Mouse (Mus musculus) spleen, adult 2 months (tissue): ENCODE measurements at regions not wholly inside any gene's neighbourhood (a gene's known extent, or its start where the extent isn't known, plus 50 kb on each side); places are given as distances from the start of the nearest gene placed in this dataset.

ENCODE experiments used
- DNase-seq, 2 experiments: peaks; one replicate each; pipeline versions ENCODE4 v3.0.0 to v3.0.0-alpha.2; 2012 to 2021; ENCODE audit warnings: low spot score in 2 of 2, low read depth in 1 of 2
- H3K27ac ChIP-seq: fragments of 200-500 bp; 2 replicates; pipeline ENCODE4 v1.5.1; 2012; ENCODE audit warnings: low read length, inconsistent platforms; ENCODE audit not compliant: insufficient read depth
- H3K27me3 ChIP-seq: fragments of 200-500 bp; 2 replicates; pipeline ENCODE4 v1.6.1; 2012; ENCODE audit warnings: mild to moderate bottlenecking, moderate library complexity, low read length, inconsistent platforms; ENCODE audit not compliant: control insufficient read depth, insufficient read depth
- H3K36me3 ChIP-seq: fragments of 200-500 bp; 2 replicates; pipeline ENCODE4 v1.6.1; 2012; ENCODE audit warnings: mild to moderate bottlenecking, low read length, inconsistent platforms; ENCODE audit not compliant: control insufficient read depth, insufficient read depth
- H3K4me1 ChIP-seq: fragments of 200-500 bp; 2 replicates; pipeline ENCODE4 v1.6.1; 2011; ENCODE audit warnings: inconsistent platforms; ENCODE audit not compliant: control insufficient read depth, insufficient read depth, insufficient read length
- H3K4me3 ChIP-seq: fragments of 200-500 bp; 2 replicates; pipeline ENCODE4 v1.5.1; 2011; ENCODE audit warnings: mild to moderate bottlenecking, inconsistent platforms; ENCODE audit not compliant: insufficient read depth, insufficient read length; ENCODE audit errors: extremely low read depth
- CTCF ChIP-seq: fragments of 200-500 bp; IDR thresholded peaks from 2 replicates; pipeline ENCODE4 v1.5.1; 2011; ENCODE audit warnings: mild to moderate bottlenecking, inconsistent platforms; ENCODE audit not compliant: insufficient read depth, insufficient read length, insufficient replicate concordance; ENCODE audit errors: extremely low read depth
- POLR2A ChIP-seq: fragments of 200-500 bp; IDR thresholded peaks from 2 replicates; pipeline ENCODE4 v1.6.1; 2011; ENCODE audit warnings: low read depth, low read length, inconsistent platforms
- WGBS: fragments of 180-500 bp; shearing (Covaris S2); methylation state at CpG from one replicate; pipeline ENCODE4 v1.1.7; 2018; 5-methylcytosine and 5-hydroxymethylcytosine counted together

GRCm38 (mm10) chr8:26718409-26719355 is 258.4 kb upstream of the Zfp703 start:
- Histone ChIP-seq H3K4me3 (no peak overlapping the region), H3K27me3 (no peaks in the 10 kb centered on the region), H3K4me1 (no peaks in the 10 kb centered on the region), H3K27ac (no peak overlapping the region), H3K36me3 (no peaks in the 10 kb centered on the region)
- no peak for DNase-seq
- 84% methylated on average over 11 of the region's 11 CpGs for WGBS
- TF ChIP-seq CTCF: no peak
- TF ChIP-seq POLR2A: no peak

GRCm38 (mm10) chr8:26722766-26723165 is 254.4 kb upstream of the Zfp703 start:
- TF ChIP-seq CTCF (no peak), POLR2A (no peak)
- WGBS: 77% methylated on average over 3 of the region's 3 CpGs

GRCm38 (mm10) chr8:26724628-26725027 is 252.5 kb upstream of the Zfp703 start:
- no peak for TF ChIP-seq CTCF
- no peak for TF ChIP-seq POLR2A
- H3K27ac ChIP-seq: no peak overlapping the region
- no peaks in the 10 kb centered on the region for H3K4me1 ChIP-seq
- WGBS: 82% methylated on average over 5 of the region's 5 CpGs
- no peaks in the 10 kb centered on the region for H3K36me3 ChIP-seq
- no peaks in the 10 kb centered on the region for H3K27me3 ChIP-seq
- DNase-seq: no peak
- H3K4me3 ChIP-seq: no peak overlapping the region

More at GRCm38 (mm10) chr8:26722766-26723165, 254.4 kb upstream of the Zfp703 start:
- no peak overlapping the region for H3K27ac ChIP-seq
- no peaks in the 10 kb centered on the region for H3K36me3 ChIP-seq
- no peaks in the 10 kb centered on the region for H3K27me3 ChIP-seq
- H3K4me3 ChIP-seq: no peak overlapping the region
- H3K4me1 ChIP-seq: no peaks in the 10 kb centered on the region
- DNase-seq: no peak

- no peaks in the 10 kb centered on the region for H3K4me1 ChIP-seq
- no peaks in the 10 kb centered on the region for H3K27me3 ChIP-seq
- 81% methylated on average over 7 of the region's 7 CpGs for WGBS
- H3K36me3 ChIP-seq: no peaks in the 10 kb centered on the region
- no peak overlapping the region for H3K4me3 ChIP-seq
- no peak for DNase-seq
- H3K27ac ChIP-seq: no peak overlapping the region
- TF ChIP-seq POLR2A (no peak), CTCF (no peak)
These were observed 251.6 kb upstream of the Zfp703 start for GRCm38 (mm10) chr8:26725521-26725920.

GRCm38 (mm10) chr8:26729351-26729750 is 247.8 kb upstream of the Zfp703 start:
- Histone ChIP-seq H3K27me3 (no peaks in the 10 kb centered on the region), H3K36me3 (no peaks in the 10 kb centered on the region), H3K4me1 (no peaks in the 10 kb centered on the region), H3K27ac (no peak overlapping the region), H3K4me3 (no peak overlapping the region)
- DNase-seq: no peak
- 87% methylated on average over 5 of the region's 5 CpGs for WGBS
- TF ChIP-seq POLR2A: no peak
- TF ChIP-seq CTCF: no peak

- TF ChIP-seq CTCF: no peak
- no peak for TF ChIP-seq POLR2A
- Histone ChIP-seq H3K4me1 (no peaks in the 10 kb centered on the region), H3K27ac (no peak overlapping the region), H3K36me3 (no peaks in the 10 kb centered on the region), H3K27me3 (no peaks in the 10 kb centered on the region), H3K4me3 (no peak overlapping the region)
- WGBS: 75% methylated on average over 2 of the region's 2 CpGs
- DNase-seq: no peak
These were observed 246.0 kb upstream of the Zfp703 start for GRCm38 (mm10) chr8:26731111-26731510.

GRCm38 (mm10) chr8:26744424-26744823 is 232.7 kb upstream of the Zfp703 start:
- no peak for TF ChIP-seq CTCF
- TF ChIP-seq POLR2A: no peak
- WGBS: 33% methylated on average over 3 of the region's 3 CpGs
- DNase-seq: no peak
- H3K36me3 ChIP-seq: no peaks in the 10 kb centered on the region
- no peak overlapping the region for H3K4me3 ChIP-seq
- H3K27ac ChIP-seq: no peak overlapping the region
- H3K4me1 ChIP-seq: no peaks in the 10 kb centered on the region
- no peaks in the 10 kb centered on the region for H3K27me3 ChIP-seq
